Mouse (Mus musculus) ES-Bruce4 (cell line): Measurements from ENCODE around the gene Bcap31.

ENCODE experiments used
- CTCF ChIP-seq: IDR thresholded peaks from one replicate; pipeline ENCODE4 v1.8.1; 2011; ENCODE audit warnings: low read depth, low read length
- POLR2A ChIP-seq: IDR thresholded peaks from one replicate; pipeline ENCODE4 v1.8.1; 2011; ENCODE audit warnings: low read length; ENCODE audit not compliant: insufficient read depth

DNA sequence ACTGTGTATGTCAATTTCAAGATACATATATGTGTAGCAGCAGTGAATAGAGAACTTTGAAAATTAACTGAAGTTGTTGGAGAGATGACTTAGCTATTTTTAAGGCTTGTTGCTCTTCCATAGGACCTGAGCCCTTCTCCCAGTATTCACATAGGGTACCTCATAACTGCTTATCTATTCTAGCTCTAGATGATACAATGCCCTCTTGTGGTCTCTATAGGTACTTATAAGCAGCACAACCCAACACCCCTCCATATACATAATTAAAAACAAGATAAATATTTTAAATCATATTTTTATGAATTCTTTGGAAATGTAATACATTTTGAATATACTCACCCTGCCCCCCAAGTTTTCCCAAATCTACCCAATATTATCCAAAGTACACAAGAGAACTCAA lies 52.8 kb downstream of the Bcap31 start:
- TF ChIP-seq CTCF (no peak), POLR2A (no peak)
